Mouse (Mus musculus): ENCODE data around the gene Ggps1. TPM values are rescaled to one million over a fixed set of nuclear protein-coding genes. Genes with fewer than 3 reads are reported as not detected.

Gene Ggps1
- polyA plus RNA-seq, 1 experiment = 366 TPM

DNA sequence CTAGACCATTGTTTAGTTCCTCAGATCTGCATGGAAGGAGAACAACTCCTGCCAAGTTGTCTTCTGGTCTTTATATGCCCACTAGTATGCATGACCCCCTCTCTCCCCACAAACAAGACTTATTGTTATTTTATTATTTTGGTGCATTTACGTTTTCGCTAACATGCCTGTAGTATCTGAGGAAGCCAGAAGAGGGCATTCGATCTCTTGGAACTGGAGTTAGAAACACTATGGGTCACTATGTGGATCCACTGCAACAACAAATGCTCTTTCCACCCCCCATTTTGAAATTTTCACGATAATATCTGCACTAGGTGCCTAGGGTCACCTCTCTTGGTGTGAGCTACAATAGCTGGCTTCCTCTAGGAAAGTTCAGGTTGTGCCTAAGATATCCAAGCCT lies 59.2 kb downstream of the Ggps1 start:
- Histone ChIP-seq H3K27ac (ENCODE audit: insufficient read depth, low read depth, low read length) (no peak overlapping the region), H3K4me3 (ENCODE audit: insufficient read depth, low read depth, low read length) (no peak overlapping the region), H3K4me1 (ENCODE audit: control insufficient read depth, insufficient read depth, low read length) (peaks cover 8% of the 10 kb centered on the region; the same call in 1 of the 2 replicates)
- TF ChIP-seq POLR2A (IDR thresholded peaks at IDR 0.05; ENCODE audit: insufficient read depth, low read depth, low read length) (no peak), CTCF (IDR thresholded peaks at IDR 0.05; ENCODE audit: insufficient read depth, low read depth, low read length) (no peak)
- 64% methylated on average over 4 of the region's 4 CpGs for WGBS

DNA sequence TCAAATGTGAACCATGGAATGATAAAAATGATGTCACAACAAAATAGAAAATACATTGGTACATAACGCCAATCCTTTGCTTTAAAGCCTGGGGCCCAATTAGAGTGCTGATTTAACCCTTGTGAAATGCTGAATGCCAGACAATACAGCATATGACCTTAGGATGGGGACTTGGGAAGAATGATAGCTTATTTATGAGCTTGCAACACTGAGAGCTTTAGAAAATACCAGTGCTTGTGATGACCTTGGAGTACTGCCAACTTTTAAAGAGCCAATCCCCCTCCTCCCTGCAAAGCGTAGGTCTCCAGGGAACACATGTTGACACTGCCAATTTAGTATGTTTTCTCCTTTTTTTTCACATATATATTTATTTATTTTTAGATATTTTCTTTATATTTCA lies 60.6 kb downstream of the Ggps1 start:
- WGBS = 36% methylated on average over 2 of the region's 2 CpGs
- TF ChIP-seq POLR2A (IDR thresholded peaks at IDR 0.05; ENCODE audit: insufficient read depth, low read depth, low read length) (no peak), CTCF (IDR thresholded peaks at IDR 0.05; ENCODE audit: insufficient read depth, low read depth, low read length) (no peak)

More for the DNA sequence above, 60.6 kb downstream of the Ggps1 start:
- Histone ChIP-seq H3K4me1 (ENCODE audit: control insufficient read depth, insufficient read depth, low read length) (peaks cover 6% of the 10 kb centered on the region; the same call in 1 of the 2 replicates), H3K27ac (ENCODE audit: insufficient read depth, low read depth, low read length) (no peak overlapping the region), H3K4me3 (ENCODE audit: insufficient read depth, low read depth, low read length) (no peak overlapping the region)

Other genes starting within 250 kb of the Ggps1 start
- gene B3galnt2, start 109.0 kb downstream of the Ggps1 start, polyA plus RNA-seq (2012; ENCODE audit: insufficient read depth, insufficient read length, low replicate concordance, missing spikeins) = not detected in 2 replicates
- gene Tbce, start 23.9 kb downstream of the Ggps1 start, polyA plus RNA-seq (2012; ENCODE audit: insufficient read depth, insufficient read length, low replicate concordance, missing spikeins) = not detected in 2 replicates
- not detected in 2 replicates for gene Arid4b, start 256 bp downstream of the Ggps1 start, polyA plus RNA-seq (2012; ENCODE audit: insufficient read depth, insufficient read length, low replicate concordance, missing spikeins)

All from olfactory bulb, adult 2 months (tissue).